Mouse (Mus musculus) heart, embryonic 14.5 days (tissue): ENCODE results near the gene Prdm15. TPM values are rescaled to one million over a fixed set of nuclear protein-coding genes. Genes with fewer than 3 reads are reported as not detected.

ENCODE experiments used
- ATAC-seq: fragments of 200-750 bp; cut with Nextera tagmentation; 2 replicates; pipeline ENCODE4 v1.8.0; 2017; ENCODE audit warnings: low read depth, moderate TSS enrichment; ENCODE audit not compliant: insufficient number of reproducible peaks, insufficient read depth, low FRiP score
- H3K27ac ChIP-seq, 2 experiments: fragments of 200-500 bp in 1 of 2; fragments of 300-500 bp in 1 of 2; sonication (generic) in 1 of 2; replicated peaks in 1 of 2; 2 replicates each; pipeline ENCODE4 v1.5.1; 2012 to 2014; ENCODE audit warnings: low read depth in 2 of 2, low read length in 2 of 2, control low read depth in 1 of 2, mild to moderate bottlenecking in 1 of 2, mixed read lengths in 1 of 2; ENCODE audit not compliant: control insufficient read depth in 1 of 2, insufficient read depth in 1 of 2
- H3K27me3 ChIP-seq: fragments of 300-500 bp; sonication (generic); 2 replicates; pipeline ENCODE4 v1.6.1; 2014; ENCODE audit warnings: mild to moderate bottlenecking, low read length, control low read depth; ENCODE audit not compliant: control insufficient read depth, insufficient read depth
- H3K36me3 ChIP-seq: fragments of 300-500 bp; sonication (generic); 2 replicates; pipeline ENCODE4 v1.6.1; 2014; ENCODE audit warnings: mild to moderate bottlenecking, control low read depth, low read length, mixed read lengths; ENCODE audit not compliant: control insufficient read depth, insufficient read depth
- H3K4me1 ChIP-seq, 2 experiments: fragments of 200-500 bp in 1 of 2; fragments of 300-500 bp in 1 of 2; sonication (generic) in 1 of 2; 2 replicates each; pipeline ENCODE4 v1.6.1; 2012 to 2014; ENCODE audit warnings: low read length in 2 of 2, control low read depth in 1 of 2, mixed read lengths in 1 of 2; ENCODE audit not compliant: control insufficient read depth in 2 of 2, insufficient read depth in 2 of 2
- H3K4me2 ChIP-seq: fragments of 300-500 bp; sonication (generic); 2 replicates; pipeline ENCODE4 v1.6.1; 2014; ENCODE audit warnings: mild to moderate bottlenecking, low read length
- H3K4me3 ChIP-seq, 2 experiments: fragments of 200-500 bp in 1 of 2; fragments of 300-500 bp in 1 of 2; sonication (generic) in 1 of 2; 2 replicates each; pipeline ENCODE4 v1.5.1; 2012 to 2014; ENCODE audit warnings: low read length in 2 of 2, mild to moderate bottlenecking in 2 of 2, control low read depth in 1 of 2, low read depth in 1 of 2, moderate library complexity in 1 of 2; ENCODE audit not compliant: control insufficient read depth in 1 of 2, insufficient read depth in 1 of 2
- H3K9ac ChIP-seq: fragments of 300-500 bp; sonication (generic); 2 replicates; pipeline ENCODE4 v1.6.1; 2014; ENCODE audit warnings: mild to moderate bottlenecking, low read length
- H3K9me3 ChIP-seq: fragments of 300-500 bp; sonication (generic); 2 replicates; pipeline ENCODE4 v1.6.1; 2016; ENCODE audit warnings: low read length, control low read depth; ENCODE audit not compliant: control insufficient read depth
- WGBS: fragments of 180-500 bp; shearing (Covaris S2); extraction: QIAGEN DNeasy Blood & Tissue Kit; methylation state at CpG from one replicate; pipeline ENCODE4 v1.1.7; 2014; 5-methylcytosine and 5-hydroxymethylcytosine counted together
- polyA plus RNA-seq: library from polyadenylated mRNA; unstranded; fragments of >200 nt; fragmentation: Nextera tagmentation; extraction: Ambion mirVana; gene quantifications from 2 replicates; pipeline ENCODE4 v1.2.1, GENCODE M21; 2014

Prdm15 gene
- polyA plus RNA-seq, 1 experiment from 2014 or later: 4.3 TPM

DNA sequence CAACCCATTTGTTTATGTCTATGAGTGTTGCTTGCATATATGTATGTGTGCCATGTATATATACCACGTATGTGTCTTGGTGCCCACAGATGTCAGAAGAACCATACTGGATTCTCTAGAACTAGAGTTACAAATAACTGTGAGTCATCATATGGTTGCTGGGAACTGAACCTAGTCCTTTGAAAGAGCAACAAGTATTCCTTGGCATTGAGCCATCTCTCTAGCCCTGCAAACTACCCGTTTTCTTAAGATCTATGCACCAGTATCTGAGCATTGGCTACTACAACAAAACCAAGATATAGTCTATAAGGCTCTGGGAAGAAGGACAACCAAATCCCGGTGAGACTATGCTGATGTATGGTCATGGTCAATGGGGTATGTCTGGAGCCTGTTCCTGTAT is 54.4 kb downstream of the Prdm15 start:
- peaks cover 88% of the 10 kb centered on the region for H3K36me3 ChIP-seq
- WGBS: 85% methylated on average over 3 of the region's 3 CpGs
- no peak for ATAC-seq

DNA sequence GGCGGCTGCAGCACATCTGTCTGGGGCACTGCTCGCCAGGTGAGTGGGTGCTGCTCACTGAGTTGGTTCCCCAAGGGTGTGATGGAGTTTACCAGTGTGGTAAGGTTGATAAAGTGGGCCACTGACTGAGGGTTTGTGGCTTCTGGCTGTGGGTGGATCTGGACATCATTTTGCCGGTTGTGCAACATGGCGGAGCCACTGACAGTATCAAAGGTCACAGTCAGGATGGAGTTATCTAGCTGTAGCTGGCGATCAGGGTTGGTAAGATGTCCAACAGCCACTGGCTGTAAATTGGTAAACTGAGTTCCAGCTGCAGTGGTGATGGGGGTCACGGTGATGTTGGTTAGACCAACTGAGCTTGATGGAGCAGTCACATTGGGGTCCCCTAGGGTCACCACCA is 57.4 kb downstream of the Prdm15 start:
- ATAC-seq: no peak
- Histone ChIP-seq H3K4me3 (no peak overlapping the region), H3K9ac (no peak overlapping the region), H3K27ac (no peak overlapping the region), H3K9me3 (no peaks in the 10 kb centered on the region), H3K4me2 (no peak overlapping the region), H3K36me3 (peaks cover 75% of the 10 kb centered on the region), H3K4me1 (no peaks in the 10 kb centered on the region), H3K27me3 (no peaks in the 10 kb centered on the region)
- WGBS: 90% methylated on average over 6 of the region's 6 CpGs

More for the DNA sequence above, 54.4 kb downstream of the Prdm15 start:
- Histone ChIP-seq H3K27ac (no peak overlapping the region), H3K4me3 (no peak overlapping the region), H3K27me3 (no peaks in the 10 kb centered on the region), H3K9me3 (no peaks in the 10 kb centered on the region), H3K4me1 (no peaks in the 10 kb centered on the region), H3K4me2 (no peak overlapping the region), H3K9ac (no peak overlapping the region)

DNA sequence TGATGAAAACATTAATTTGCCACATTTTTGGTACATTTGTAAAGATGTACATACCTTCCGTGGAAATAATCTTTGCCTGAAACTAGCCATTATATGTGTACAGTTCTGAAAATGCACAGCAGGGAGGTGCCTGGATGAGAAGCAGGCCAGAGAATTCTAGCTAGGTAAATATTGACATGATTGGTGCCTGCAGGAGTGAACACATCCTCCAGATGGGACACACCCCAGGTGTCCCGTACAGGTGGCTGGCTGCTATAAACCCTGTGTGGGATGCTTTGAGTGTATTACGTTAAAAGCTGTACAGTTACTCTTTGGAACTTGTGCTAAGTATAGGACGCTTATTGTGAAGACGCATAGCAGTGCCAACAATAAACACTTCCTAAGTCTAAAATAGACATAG is 68.6 kb downstream of the Prdm15 start:
- WGBS: 84% methylated on average over 5 of the region's 5 CpGs
- H3K27ac ChIP-seq: no peak overlapping the region
- no peak for ATAC-seq
- peaks cover 0 to 6% of the 10 kb centered on the region in 2 experiments; a peak in 2 of 4 replicates for H3K4me1 ChIP-seq
- H3K4me3 ChIP-seq: no peak overlapping the region
- H3K9ac ChIP-seq: no peak overlapping the region
- H3K9me3 ChIP-seq: no peaks in the 10 kb centered on the region
- H3K36me3 ChIP-seq: no peaks in the 10 kb centered on the region
- H3K4me2 ChIP-seq: no peak overlapping the region
- no peaks in the 10 kb centered on the region for H3K27me3 ChIP-seq

DNA sequence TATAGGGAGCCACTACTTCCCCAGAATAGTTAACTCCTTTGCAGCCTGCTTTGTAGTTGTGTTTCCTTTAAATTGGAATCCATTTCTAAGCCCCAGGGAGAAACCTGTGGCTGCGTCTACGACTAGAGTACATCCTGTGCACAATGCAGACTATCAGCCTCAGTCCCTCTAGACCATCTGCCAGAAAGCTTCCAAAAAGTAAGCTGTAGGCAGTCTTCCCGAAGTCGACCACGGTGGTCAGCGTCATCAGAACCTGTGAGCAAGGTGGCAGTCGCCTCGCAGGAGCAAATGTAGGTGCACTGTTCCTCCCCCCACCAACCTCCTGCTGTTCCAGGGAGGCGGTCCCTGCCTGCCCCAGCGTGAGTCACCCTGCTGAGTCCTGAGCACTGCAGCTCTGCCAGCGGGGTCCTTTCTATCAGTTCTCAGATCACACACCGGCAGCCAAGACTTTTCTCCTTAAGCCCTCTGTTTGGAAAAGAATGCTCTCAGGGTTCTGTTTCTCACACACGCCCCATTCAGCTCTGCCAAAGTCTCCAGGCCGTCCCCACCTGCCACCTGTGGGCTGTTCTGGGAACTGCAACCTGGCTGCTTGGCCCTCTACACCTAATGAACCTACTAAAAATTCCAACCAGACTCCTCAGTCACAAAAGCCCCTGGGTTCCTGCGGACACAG is 73.2 kb downstream of the Prdm15 start:
- ATAC-seq: no peak
- no peaks in the 10 kb centered on the region for H3K9me3 ChIP-seq
- WGBS: 33% methylated on average over 15 of the region's 15 CpGs
- H3K27ac ChIP-seq: no peak overlapping the region
- no peak overlapping the region for H3K4me3 ChIP-seq
- H3K4me2 ChIP-seq: peak overlapping the region; percentile 47
- H3K4me1 ChIP-seq: no peaks in the 10 kb centered on the region
- H3K27me3 ChIP-seq: no peaks in the 10 kb centered on the region
- no peak overlapping the region for H3K9ac ChIP-seq
- no peaks in the 10 kb centered on the region for H3K36me3 ChIP-seq

DNA sequence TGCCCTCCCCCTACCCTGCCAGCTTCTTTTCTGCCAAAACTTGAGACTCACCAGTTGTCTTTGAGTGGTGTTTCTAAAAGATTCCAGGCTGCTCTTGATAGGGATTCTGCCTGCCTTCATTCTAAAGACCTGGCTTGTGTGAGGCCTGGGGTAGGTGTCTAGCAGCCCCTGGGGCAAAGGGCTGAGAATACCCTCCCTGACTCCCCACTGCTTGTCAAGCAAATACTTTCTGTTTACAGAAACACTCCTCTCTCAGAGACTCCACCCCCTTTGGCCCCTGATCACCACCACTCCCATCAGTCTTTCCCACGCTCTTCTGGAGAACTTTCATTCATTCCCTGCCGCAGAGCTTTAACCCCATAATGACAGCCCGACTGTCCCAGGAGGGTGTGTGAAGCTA is 85.1 kb downstream of the Prdm15 start:
- WGBS: 29% methylated on average over 3 of the region's 3 CpGs
- ATAC-seq: no peak
- peaks cover 38% of the 10 kb centered on the region for H3K27me3 ChIP-seq
- H3K9ac ChIP-seq: no peak overlapping the region
- H3K27ac ChIP-seq: no peak overlapping the region
- H3K9me3 ChIP-seq: no peaks in the 10 kb centered on the region
- no peak overlapping the region for H3K4me3 ChIP-seq
- no peak overlapping the region for H3K4me2 ChIP-seq
- no peaks in the 10 kb centered on the region for H3K36me3 ChIP-seq
- H3K4me1 ChIP-seq: peaks cover 2 to 15% of the 10 kb centered on the region in 2 experiments; a peak in 3 of 4 replicates

DNA sequence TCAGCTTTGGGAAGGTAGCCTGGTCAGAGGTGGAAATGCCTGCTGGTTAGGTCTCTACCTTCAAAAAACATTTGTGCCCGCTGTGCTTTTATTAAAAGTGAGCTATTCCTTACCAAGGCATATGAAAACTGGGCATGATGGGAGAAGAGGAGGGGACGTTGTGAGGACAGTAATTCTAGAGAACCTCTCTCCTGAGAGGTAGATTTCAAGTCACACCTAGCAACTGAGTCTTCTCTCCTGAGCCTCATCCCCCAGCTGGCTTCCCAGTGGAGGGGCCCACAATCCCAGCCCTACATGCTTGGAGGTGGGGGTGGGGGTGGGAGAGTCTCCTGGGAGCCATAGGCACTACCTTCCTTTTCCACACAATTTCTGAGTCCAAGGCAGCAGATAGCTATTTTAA is 87.0 kb downstream of the Prdm15 start:
- Histone ChIP-seq H3K36me3 (no peaks in the 10 kb centered on the region), H3K9ac (no peak overlapping the region), H3K27me3 (peaks cover 38% of the 10 kb centered on the region), H3K27ac (no peak overlapping the region), H3K4me2 (no peak overlapping the region), H3K4me1 (peaks cover 6 to 27% of the 10 kb centered on the region in 2 experiments), H3K4me3 (no peak overlapping the region), H3K9me3 (no peaks in the 10 kb centered on the region)
- ATAC-seq: no peak
- WGBS: 60% methylated on average over 2 of the region's 2 CpGs

DNA sequence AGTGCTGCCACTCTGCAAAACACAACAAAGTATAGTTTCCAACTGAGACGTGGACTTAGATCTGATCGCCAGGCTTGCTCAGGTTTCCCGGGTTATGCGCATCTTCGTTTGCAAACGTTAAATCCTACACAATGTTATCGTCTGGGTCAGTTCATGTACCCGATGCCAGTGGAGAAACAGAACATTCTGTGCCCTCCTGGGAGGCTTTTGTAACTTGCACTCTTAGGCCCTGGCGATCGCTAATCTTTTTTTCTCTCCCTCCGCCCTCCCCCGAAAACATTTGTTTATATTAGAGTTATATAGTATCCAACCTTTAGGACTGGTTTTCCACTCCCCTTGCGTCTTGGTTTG is 87.7 kb downstream of the Prdm15 start:
- WGBS: 14% methylated on average over 13 of the region's 13 CpGs
- no peak overlapping the region for H3K27ac ChIP-seq
- no peaks in the 10 kb centered on the region for H3K9me3 ChIP-seq
- peaks cover 6 to 33% of the 10 kb centered on the region in 2 experiments for H3K4me1 ChIP-seq
- peak overlapping the region; percentile 40 to 61 for H3K4me3 ChIP-seq
- no peaks in the 10 kb centered on the region for H3K36me3 ChIP-seq
- H3K27me3 ChIP-seq: peaks cover 38% of the 10 kb centered on the region
- no peak for ATAC-seq
- peak overlapping the region; percentile 94 for H3K4me2 ChIP-seq
- peak overlapping the region; percentile 72 for H3K9ac ChIP-seq
